Mouse (Mus musculus) thymus, adult 2 months (tissue): ENCODE measurements around the gene Prkcb.

Experiments
- CTCF ChIP-seq: fragments of 200-500 bp; IDR thresholded peaks from 2 replicates; pipeline ENCODE4 v1.5.1; 2012; ENCODE audit warnings: mild to moderate bottlenecking, control low read depth, low read length, moderate library complexity, borderline replicate concordance; ENCODE audit not compliant: control insufficient read depth, poor library complexity, insufficient read depth; ENCODE audit errors: extremely low read depth
- POLR2A ChIP-seq: fragments of 200-500 bp; IDR thresholded peaks from 2 replicates; pipeline ENCODE4 v1.6.1; 2012; ENCODE audit warnings: mild to moderate bottlenecking, low read length, control low read depth, moderate library complexity; ENCODE audit not compliant: control insufficient read depth, poor library complexity, insufficient read depth; ENCODE audit errors: extremely low read depth

GRCm38 (mm10) chr7:122492041-122492440 lies 203.5 kb downstream of the Prkcb start:
- TF ChIP-seq CTCF, result no peak
- no peak for TF ChIP-seq POLR2A
